Mouse (Mus musculus): Measurements from ENCODE around the gene Pnp.
"Not testable (repeated sequence)": the region's sequence is repeated elsewhere in the genome, so short reads cannot be mapped to it uniquely, and the experiment has no call there.

The Pnp gene

DNA sequence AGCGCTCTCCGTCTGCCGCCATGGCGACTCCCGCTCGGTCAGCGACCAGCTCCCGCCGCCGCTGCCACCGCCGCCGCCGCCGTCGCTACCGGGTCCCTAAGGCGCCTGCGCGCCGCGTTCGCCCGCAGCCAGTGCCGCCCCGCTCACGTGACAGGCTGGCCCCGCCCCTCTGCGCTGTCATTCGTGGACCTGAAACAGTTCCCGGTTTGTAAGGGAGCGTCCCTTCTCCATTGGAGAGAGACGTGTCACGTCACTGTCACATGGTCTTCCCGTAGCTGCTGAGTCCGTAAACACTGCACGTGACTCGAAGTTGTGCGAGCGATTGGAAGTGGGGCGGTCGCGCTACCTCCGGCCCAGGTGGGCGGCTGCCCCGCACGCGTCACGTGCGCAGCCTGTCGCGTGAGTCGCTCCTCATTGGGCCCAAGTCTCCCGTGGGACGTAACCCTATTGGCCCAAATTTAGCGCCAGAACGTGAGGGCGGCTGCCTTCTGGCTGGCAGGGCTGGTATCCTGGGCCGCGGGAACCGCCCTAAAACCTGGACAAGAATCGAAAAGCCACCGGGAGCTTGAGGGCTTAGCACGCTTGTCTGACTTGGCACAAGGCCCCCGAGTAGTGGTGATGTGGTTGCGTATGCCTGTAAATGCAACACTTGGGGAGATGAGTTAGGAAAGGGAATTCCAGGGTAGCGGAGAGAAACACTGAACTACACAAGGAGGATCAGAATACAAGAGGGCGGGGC, at the start of gene Pnp, which contains the start of gene Pip4p1:
Gene Pnp, plus strand, starts transcription at position 329 of the 739 bp plus-strand sequence.
Gene Pip4p1, minus strand, starts transcription at position 103 of the 739 bp plus-strand sequence.
- DNase-seq (ENCODE audit: low spot score), result peak; percentile 99

DNA sequence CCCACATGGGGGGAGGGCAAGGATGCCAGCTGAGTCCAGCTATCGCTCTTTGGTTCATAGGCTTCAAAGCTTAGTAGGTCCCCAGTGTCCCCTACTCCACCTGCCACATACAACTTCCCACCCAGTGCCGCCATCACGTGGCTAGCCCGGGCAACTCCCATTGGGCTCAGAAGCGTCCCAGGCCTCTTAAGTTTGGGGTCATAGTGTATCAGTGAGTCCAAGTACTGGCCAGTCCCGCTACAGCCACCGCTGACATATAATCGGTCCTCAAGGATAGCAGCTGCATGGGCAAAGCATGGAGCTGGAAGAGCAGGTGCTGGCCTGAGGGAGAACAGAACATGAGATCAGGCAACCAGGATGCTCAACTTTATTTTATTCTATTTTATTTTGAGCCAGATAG, 39.3 kb upstream of the Pnp start:
- DNase-seq (ENCODE audit: low spot score), result no peak

DNA sequence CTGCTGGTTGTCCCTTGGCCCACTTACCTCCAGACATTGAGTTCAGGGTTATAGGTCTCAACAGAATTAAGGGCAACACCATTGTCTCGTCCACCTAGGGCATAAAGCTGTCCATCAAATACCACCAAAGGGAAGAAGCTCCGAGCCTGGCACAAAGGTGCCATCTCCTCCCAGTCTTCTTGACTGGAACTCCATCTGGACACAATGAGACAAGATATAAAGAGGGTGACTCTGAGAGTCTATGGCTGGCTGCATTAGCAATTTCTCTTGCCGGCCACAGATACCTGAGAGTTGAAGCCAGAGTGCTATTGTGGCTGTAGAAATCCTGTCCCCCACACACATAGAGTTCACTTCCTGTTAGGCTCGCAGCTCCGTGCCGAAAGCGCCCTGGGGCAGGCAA, 38.8 kb upstream of the Pnp start:
- no peak for DNase-seq (ENCODE audit: low spot score)

DNA sequence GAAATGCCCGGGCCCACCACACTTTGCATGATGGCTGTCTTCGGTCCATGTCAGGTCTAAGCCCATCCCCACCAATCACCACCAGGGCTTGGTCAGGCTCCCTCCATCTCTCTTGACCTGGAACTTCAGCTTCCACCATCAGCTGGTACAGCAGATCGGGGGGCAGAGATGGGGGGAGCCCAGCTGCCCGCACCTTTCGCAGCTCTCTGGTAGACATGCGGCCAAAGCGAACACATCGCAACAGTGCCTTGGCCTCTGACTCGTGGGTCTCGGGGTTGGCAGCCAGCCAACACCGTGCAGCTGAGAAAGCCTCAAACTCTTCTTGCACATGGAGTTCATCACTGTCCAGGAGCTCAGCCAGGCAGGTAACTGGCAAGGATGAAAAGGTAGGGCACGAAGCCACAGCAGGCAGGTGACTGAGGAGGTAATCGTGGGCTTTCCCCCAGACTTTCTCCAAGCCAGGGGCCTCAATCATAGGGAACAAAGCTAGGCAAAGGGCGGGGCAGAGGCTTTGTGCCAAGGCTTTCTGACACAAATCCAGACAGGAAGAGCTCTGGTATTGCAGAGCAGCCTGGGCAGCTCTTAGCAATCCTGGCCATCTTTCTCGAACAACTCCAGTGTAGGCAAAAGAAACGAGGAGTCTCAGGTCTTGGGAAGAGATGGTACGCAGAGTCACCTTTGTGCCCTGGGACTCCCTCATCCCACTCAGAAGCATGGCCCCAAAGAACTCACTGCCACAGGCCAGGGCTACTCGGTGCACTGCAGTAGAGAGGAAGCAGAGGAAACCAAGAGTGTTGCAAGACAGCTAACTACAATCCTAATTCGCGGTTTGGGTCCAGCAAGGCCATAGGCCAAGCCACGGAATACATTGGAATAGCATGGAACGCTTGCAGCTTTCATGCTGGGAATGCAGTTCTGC, 38.1 kb upstream of the Pnp start:
- DNase-seq (ENCODE audit: low spot score), result no peak

DNA sequence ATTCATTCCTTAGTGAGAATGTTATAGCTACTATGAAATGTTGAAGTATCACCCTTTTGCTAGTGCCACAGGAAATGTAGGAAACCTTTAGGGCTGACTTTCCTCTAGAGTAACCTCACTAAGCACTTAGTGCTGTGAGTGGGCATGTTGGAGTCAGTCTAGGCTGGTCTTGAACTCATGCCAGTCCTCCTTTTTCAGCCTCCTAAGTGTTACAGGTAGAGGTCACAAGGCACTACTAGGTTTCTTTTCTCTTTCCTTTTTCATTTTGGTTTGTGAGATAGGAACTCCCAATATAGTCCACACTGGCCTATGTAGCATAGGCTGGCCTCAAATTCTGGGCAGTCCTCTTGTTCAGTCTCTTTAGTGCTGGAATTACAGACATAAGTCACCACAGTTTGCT, 35.5 kb upstream of the Pnp start:
- no peak for DNase-seq (ENCODE audit: low spot score)

DNA sequence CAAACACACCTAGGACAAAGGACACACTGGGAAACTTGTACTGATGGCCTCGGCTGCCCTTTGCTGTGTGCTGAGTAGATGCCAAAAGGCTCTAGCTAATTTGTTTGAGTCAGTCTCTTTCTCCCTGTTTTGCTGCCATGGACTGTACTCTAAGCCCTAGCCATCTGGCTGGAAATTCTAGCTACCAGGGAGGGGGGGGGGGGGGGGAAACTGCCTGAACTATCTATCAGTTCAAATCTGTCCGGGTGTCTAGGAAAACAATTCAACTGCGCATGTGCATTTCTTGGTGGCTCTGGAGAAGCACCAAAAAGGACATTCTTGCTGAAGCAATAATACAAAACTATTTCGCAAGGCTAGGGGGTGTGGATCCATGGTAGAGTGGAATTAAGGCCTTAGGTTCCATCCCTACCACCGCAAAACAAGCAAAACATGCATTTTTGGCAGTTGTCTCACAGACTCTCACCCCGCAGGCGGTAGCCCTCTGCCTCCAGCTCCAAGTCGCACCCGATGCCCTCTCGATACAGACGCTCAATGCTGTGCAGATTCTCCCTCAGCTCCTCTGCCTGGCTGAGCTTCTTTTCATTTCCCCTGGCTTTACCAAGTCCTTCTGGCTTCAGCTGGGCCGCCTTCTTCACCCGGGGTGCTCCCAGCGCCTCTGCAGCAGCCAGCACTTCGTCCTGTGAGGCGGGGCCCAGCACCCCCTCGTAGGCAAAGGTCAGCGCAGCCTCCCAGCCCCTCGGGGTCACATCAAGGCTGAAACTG, 34.7 kb upstream of the Pnp start:
- peak; percentile 63 for DNase-seq (ENCODE audit: low spot score)

DNA sequence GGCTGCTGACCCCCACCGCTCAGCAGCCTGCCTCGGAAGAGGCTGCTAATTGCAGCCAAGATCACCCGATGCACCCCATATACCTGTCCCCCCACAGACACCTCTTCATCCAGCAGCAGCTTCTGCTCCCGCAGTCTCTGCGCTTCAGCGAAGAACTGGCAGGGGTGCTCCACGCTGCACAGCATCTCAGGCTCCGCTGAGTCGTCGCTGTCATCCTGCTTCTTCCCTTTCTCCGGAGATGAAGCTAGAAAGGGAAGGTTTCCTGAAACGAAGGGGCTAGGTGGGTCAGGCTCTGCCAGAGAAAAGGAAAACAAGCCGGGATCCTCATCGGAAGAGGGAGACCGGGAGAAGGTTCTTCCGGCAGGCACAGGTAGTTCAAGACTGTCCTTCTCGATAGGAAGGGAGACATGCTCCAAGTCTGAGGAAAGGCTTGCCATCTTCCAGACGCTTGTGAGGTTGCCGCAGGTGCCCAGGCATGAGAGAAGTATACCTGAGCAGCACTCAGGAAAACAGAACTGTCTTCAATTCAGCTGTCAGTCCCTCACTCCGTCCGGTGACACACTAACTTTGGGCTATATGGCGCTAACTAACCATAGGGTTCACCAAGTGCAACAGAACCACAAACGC, 34.0 kb upstream of the Pnp start:
- DNase-seq (ENCODE audit: low spot score), result peak; percentile 21

DNA sequence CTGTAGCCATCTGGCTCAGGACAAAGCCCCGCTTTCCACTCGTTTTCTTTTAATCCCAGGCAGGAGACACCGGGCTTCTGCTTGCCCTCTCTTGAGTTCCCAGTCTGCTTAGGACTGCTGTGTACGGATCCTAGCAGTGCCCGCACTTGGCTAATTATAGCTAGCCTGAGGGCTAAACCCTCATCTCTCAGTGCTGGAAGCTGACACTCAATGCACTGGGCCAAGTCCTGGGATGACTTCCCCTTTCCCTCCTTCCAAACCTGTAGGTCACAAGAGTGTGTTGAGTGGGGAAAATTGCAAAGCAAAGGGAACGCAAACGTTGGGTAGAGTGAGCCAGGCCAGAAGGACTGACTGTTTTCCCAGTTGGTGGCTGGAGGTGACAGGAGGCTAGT, 33.5 kb upstream of the Pnp start, which contains the start of gene Klhl33:
Gene Klhl33, minus strand, starts transcription at position 134 of the 392 bp plus-strand sequence.
- DNase-seq (ENCODE audit: low spot score), result no peak

DNA sequence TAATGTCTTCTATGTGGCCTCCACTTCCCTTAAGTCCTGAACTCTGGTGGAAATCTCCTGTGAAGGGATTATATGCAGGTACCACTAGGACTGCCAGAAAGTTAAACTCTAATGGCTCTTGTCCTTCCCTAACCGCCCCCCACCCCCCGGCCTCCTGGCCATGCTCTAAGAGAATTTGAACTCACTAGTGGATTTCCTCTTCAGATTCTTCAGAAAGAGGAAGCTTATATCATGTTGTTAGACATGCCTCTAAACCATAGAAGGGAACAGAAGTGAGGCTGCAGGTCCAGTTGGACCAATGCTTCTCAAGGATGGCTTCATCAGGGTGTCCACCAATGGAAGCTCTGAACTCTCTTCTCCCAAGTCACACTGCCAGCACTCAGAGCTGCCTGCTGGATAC, 32.9 kb upstream of the Pnp start:
- DNase-seq (ENCODE audit: low spot score), result not testable (repeated sequence)

DNA sequence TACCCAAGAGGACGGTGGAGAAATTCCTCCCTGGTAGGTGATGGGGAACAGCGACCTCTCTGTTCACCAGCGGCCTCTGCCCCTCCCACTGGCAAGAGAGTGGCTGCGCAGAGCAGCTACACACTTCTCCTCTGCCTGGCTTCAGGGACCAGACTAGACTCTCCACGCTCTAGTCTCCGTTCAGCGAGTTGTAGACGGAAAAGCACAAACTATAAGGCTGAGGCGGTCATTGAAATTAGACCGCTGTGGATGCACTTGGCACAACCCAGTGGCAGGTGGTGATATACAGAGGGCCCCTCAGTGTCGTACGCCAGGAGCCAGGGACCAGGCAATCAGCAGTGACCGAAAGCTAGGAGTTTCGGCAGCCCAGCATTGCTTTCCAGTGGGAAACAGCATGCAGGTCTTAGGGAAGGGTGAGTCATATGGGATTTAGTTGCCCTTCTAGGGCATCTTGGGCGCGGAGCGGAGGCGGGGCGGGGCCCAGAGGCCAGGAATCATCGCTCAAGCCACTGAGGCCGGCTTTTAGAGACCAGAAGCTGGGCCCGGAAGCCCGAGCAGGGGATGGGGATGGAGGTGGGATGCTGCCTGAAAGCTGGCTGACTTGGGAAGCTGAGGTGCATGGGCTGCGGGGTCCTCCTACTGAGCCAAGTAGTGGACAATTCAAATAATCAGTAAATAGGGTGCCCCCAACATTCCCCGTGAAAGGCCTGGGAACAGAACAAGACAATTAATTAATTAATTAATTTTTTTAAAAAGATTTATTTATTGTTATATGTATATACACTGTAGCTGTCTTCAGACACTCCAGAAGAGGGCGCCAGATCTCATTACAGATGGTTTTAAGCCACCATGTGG, 26.7 kb upstream of the Pnp start:
- no peak for DNase-seq (ENCODE audit: low spot score)

DNA sequence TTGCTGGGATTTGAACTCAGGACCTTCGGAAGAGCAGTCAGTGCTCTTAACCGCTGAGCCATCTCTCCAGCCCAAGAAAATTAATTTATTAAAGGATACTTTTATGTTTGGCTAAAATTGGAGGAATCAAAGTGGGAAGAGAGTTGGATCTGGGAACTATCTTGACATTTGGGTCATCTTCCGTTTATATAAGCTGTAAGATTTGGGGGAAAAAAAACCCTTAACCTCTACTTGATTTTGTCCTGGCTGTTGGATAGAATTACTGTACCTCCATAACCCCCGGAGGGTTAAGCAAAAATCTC, 26.1 kb upstream of the Pnp start:
- DNase-seq (ENCODE audit: low spot score), result no peak

DNA sequence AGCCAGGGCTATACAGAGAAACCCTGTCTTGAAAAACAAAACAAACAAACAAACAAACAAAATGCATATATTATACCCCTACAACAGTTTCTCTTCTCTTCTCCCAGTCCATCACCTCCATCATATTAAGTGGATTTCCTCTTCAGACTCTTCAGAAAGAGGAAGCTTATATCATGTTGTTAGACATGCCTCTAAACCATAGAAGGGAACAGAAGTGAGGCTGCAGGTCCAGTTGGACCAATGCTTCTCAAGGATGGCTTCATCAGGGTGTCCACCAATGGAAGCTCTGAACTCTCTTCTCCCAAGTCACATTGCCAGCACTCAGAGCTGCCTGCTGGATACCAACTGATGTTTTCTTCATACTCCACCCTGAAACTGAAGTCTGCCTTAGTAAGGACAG, 25.6 kb upstream of the Pnp start:
- not testable (repeated sequence) for DNase-seq (ENCODE audit: low spot score)

DNA sequence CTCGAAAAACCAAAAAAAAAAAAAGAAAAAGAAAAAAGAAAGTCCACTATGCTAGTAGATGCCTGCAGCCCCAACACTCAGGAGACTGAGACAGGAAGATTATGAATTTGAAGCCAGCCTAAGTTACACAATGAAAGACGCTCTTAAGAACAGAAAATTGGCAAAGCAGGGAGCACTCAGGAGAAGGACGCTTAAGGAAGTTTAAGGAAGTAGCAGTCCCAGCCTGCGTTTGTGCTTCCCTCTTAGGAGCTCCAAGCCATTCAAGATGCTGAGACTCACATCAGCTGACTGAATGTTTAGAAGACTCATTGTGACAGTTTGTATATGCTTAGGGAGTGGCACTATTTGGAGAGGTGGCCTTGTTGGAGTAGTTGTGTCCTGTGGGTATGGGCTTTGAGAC, 22.8 kb upstream of the Pnp start:
- DNase-seq (ENCODE audit: low spot score), result no peak

DNA sequence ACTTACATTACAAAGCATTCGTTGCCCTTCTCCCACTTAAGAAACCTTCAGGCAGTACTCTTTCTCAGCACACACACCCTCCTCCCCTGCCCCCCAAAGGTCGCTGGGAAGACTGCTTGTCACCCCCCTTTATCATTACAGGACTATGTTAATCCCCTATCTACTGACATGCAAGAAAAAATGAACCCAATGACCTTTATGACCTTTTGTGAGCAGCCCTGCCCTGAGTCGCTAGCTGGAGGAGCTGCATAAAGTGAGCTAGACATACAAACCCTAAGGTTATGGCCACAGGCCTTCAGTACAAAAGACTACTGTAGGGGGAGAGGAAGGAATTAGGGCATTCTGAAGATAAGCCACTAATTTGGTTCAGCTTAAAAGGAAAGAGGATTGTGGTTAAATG, 19.5 kb upstream of the Pnp start:
- DNase-seq (ENCODE audit: low spot score), result no peak

DNA sequence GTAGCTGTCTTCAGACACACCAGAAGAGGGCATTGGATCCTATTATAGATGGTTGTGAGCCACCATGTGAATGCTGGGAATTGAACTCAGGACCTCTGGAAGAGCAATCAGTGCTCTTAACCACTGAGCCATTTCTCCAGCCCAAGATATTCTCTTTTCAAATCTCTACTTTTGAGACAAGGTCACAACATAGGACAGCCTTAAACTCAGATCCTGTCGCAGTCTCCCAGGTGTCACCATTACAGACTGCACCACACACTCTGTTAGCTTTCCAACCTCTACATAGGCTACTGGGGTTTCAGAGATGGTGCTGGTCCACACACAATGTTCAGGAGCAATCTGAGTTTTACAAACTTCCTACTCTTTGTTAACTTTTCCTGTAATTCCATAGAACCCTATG, 7.4 kb upstream of the Pnp start:
- not testable (repeated sequence) for DNase-seq (ENCODE audit: low spot score)

DNA sequence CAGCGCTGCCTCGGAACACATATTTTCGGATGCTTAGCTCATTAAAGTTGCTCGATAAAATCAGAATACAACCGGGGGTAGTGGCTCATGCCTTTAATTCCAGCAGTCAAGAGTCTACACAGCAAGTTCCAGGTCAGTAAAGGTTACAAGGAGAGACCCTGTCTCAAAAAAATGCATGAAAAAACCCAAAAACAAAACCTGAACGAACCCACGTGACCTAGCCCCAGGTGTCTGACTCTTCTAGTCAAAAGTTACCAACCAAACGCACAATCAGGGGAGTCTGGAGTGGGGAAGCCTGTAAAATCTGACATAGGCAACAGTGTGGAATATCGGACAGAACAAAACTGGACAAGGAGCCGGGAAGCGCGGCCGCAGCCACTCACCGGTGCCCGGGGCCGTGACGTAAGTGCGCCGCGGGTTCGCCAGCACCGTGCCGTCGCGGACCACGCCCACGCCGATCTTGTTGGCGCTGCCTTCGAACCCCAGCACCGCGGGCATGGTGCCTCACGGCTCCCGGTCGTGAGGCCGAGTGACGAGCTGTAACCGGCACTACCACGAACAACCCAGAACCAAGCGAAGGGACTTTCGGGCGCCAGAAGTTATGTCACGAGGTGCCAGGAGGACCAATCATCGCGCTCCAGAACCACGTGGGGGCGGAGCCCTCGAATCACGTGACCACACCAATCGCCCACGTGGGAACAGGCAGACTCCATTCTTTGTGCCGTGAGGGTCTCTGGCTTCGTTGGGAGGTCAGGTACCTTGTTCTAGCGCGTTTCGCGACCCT, 6.4 kb upstream of the Pnp start, which contains the start of the genes Osgep and Apex1:
Gene Osgep, minus strand, starts transcription at position 613 of the 784 bp plus-strand sequence.
Gene Apex1, plus strand, starts transcription at position 688 of the 784 bp plus-strand sequence.
- peak; percentile 98 for DNase-seq (ENCODE audit: low spot score)

DNA sequence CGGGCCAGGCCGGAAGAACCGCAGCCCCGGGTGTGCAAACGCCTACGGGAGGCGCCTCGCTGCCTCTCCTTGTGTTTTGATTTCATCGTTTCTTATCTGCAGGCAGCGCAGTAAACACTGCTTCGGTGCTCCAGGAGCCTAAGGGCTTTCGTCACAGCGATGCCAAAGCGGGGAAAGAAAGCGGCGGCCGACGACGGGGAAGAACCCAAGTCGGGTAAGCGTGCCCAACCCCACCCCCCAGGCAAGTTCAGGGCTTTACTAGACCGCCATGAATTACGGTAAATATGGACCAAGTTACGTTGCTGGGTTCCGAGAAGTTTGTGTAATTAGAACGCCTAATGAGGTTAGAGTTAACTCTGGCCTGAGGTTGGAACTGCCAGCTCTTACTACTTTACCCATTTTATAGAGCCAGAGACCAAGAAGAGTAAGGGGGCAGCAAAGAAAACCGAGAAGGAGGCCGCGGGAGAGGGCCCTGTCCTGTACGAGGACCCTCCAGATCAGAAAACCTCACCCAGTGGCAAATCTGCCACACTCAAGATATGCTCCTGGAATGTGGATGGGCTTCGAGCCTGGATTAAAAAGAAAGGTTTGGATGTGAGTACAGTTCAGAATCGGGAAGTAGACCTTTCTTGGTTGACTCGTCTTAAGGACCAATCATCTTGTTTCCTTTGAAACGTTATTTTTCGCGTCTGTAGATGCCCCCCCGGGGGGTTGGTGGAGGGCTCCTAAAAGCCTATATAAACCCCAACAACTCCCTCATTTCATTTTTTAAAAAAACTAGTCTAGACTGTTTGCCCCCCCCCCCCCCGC, 5.6 kb upstream of the Pnp start:
- DNase-seq (ENCODE audit: low spot score), result no peak

DNA sequence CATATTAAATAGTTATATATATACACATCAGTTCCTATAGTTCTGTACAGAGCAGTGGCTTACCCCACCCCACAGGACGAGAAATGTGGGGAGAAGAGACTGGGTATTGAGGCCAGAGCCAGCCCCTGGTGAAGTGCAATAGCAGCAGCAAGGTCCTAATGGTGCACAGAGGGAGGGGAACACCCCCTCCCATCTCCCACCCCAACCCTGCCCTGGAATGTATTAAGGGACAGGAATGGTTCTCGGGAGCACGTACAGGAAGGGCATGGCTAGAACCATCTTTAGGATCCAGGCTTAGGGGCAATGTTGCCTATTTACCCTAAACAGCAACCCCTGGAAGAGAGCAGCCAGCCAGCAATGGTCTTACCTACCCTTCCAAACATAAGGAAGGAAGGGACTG, 3.5 kb upstream of the Pnp start:
- no peak for DNase-seq (ENCODE audit: low spot score)

DNA sequence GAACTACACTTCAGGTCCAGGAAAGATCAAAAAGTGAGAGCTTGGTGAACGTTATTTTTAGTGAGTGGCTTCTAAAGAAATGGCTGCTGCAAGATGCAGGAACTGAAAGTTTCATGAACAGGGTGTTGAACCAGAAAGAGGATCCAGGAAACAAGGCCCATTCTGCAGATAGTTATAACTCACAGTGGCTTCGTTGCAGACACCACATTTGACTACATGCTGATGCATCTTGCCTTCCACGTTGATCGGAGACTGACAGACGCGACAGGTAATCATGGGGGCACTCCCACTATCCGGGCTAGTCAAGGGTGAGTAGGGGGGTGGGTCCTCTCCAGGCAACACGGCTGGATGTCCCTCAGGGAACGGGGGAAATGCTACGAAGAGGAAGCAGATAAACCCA, 931 bp upstream of the Pnp start:
- no peak for DNase-seq (ENCODE audit: low spot score)
